Mouse (Mus musculus) MEL (cell line): Measurements from ENCODE around the gene Fndc7. TPM values are rescaled to one million over a fixed set of nuclear protein-coding genes. Genes with fewer than 3 reads are reported as not detected.
A peak's percentile ranks its signal among the peaks of the same experiment; 100 is the strongest.

ENCODE experiments used
- DNase-seq: peaks from one replicate; pipeline ENCODE4 v3.0.0; 2011; ENCODE audit warnings: low read depth, low spot score
- H3K27ac ChIP-seq: 2 replicates; pipeline ENCODE4 v1.5.1; 2012; ENCODE audit warnings: low read depth, mild to moderate bottlenecking, control low read depth, low read length, moderate library complexity; ENCODE audit not compliant: control insufficient read depth
- H3K27me3 ChIP-seq, 2 experiments: fragments of 150-350 bp in 1 of 2; sonication (generic) in 1 of 2; 2 replicates each; pipeline ENCODE4 v1.6.1; 2012; ENCODE audit warnings: low read length in 2 of 2, mild to moderate bottlenecking in 2 of 2, improper control_type of control experiment in 1 of 2, moderate library complexity in 1 of 2; ENCODE audit not compliant: insufficient read depth in 2 of 2, control insufficient read depth in 1 of 2
- H3K36me3 ChIP-seq, 2 experiments: 2 replicates each; pipeline ENCODE4 v1.6.1; 2012 to 2014; ENCODE audit warnings: low read length in 2 of 2, improper control_type of control experiment in 1 of 2, inconsistent platforms in 1 of 2, mild to moderate bottlenecking in 1 of 2; ENCODE audit not compliant: insufficient read depth in 2 of 2, control insufficient read depth in 1 of 2
- H3K4me1 ChIP-seq, 2 experiments: fragments of 150-350 bp in 1 of 2; sonication (generic) in 1 of 2; 2 replicates each; pipeline ENCODE4 v1.6.1; 2012; ENCODE audit warnings: low read length in 2 of 2, improper control_type of control experiment in 1 of 2, mild to moderate bottlenecking in 1 of 2; ENCODE audit not compliant: insufficient read depth in 2 of 2, control insufficient read depth in 1 of 2
- H3K4me3 ChIP-seq, 2 experiments: fragments of 150-350 bp in 1 of 2; sonication (generic) in 1 of 2; 2 replicates each; pipeline ENCODE4 v1.5.1; 2012; ENCODE audit warnings: low read depth in 2 of 2, low read length in 2 of 2, mild to moderate bottlenecking in 2 of 2, moderate library complexity in 2 of 2, control low read depth in 1 of 2, improper control_type of control experiment in 1 of 2; ENCODE audit not compliant: control insufficient read depth in 1 of 2, insufficient read depth in 1 of 2
- H3K79me2 ChIP-seq: 2 replicates; pipeline ENCODE4 v1.6.1; 2012; ENCODE audit warnings: mild to moderate bottlenecking, low read length, moderate library complexity; ENCODE audit not compliant: control insufficient read depth, poor library complexity, insufficient read depth
- H3K9ac ChIP-seq: 2 replicates; pipeline ENCODE4 v1.6.1; 2012; ENCODE audit warnings: low read depth, mild to moderate bottlenecking, control low read depth, low read length, moderate library complexity; ENCODE audit not compliant: control insufficient read depth, poor library complexity, severe bottlenecking
- H3K9me3 ChIP-seq: fragments of 150-350 bp; sonication (generic); replicated peaks from 2 replicates; pipeline ENCODE4 v1.6.1; 2012; ENCODE audit warnings: mild to moderate bottlenecking, low read length, improper control_type of control experiment, moderate library complexity; ENCODE audit not compliant: insufficient read depth
- BHLHE40 ChIP-seq: IDR thresholded peaks from 2 replicates; pipeline ENCODE4 v1.6.1; 2012; ENCODE audit warnings: low read depth, mild to moderate bottlenecking, inconsistent platforms, low read length, improper control_type of control experiment, borderline replicate concordance
- CTCF ChIP-seq, 3 experiments: IDR thresholded peaks in 2 of 3; conservative IDR thresholded peaks in 1 of 3; 2 replicates each; pipeline ENCODE4 v1.5.1; 2011 to 2012; ENCODE audit warnings: low read length in 3 of 3, low read depth in 2 of 3, mild to moderate bottlenecking in 2 of 3, improper control_type of control experiment in 1 of 3, inconsistent platforms in 1 of 3, mixed read lengths in 1 of 3, moderate library complexity in 1 of 3; ENCODE audit not compliant: control insufficient read depth in 1 of 3, insufficient read depth in 1 of 3, poor library complexity in 1 of 3, severe bottlenecking in 1 of 3
- ELF1 ChIP-seq: IDR thresholded peaks from 2 replicates; pipeline ENCODE4 v1.6.1; 2014; ENCODE audit warnings: low read depth, mild to moderate bottlenecking, inconsistent platforms, low read length, improper control_type of control experiment, moderate library complexity
- ETS1 ChIP-seq: IDR thresholded peaks from 2 replicates; pipeline ENCODE4 v1.6.1; 2012; ENCODE audit warnings: low read depth, mild to moderate bottlenecking, inconsistent platforms, low read length, improper control_type of control experiment, moderate library complexity
- GABPA ChIP-seq: IDR thresholded peaks from 2 replicates; pipeline ENCODE4 v1.6.1; 2012; ENCODE audit warnings: low read depth, mild to moderate bottlenecking, inconsistent platforms, low read length, improper control_type of control experiment, moderate library complexity
- HCFC1 ChIP-seq: IDR thresholded peaks from 2 replicates; pipeline ENCODE4 v1.6.1; 2012; ENCODE audit warnings: low read depth, mild to moderate bottlenecking, inconsistent platforms, low read length, improper control_type of control experiment, moderate library complexity
- JUND ChIP-seq: IDR thresholded peaks from 2 replicates; pipeline ENCODE4 v1.6.1; 2011; ENCODE audit warnings: low read depth, mild to moderate bottlenecking, improper control_type of control experiment, low read length
- KAT2A ChIP-seq: conservative IDR thresholded peaks from 2 replicates; pipeline ENCODE4 v1.6.1; 2012; ENCODE audit warnings: low read depth, low read length, improper control_type of control experiment, inconsistent platforms
- MAX ChIP-seq: IDR thresholded peaks from 2 replicates; pipeline ENCODE4 v1.6.1; 2011; ENCODE audit warnings: low read length, improper control_type of control experiment
- MAZ ChIP-seq: IDR thresholded peaks from 2 replicates; pipeline ENCODE4 v1.6.1; 2012; ENCODE audit warnings: low read depth, mild to moderate bottlenecking, inconsistent platforms, low read length, improper control_type of control experiment
- MXI1 ChIP-seq: IDR thresholded peaks from 2 replicates; pipeline ENCODE4 v1.6.1; 2011; ENCODE audit warnings: mild to moderate bottlenecking, low read depth, low read length, improper control_type of control experiment
- MYB ChIP-seq: IDR thresholded peaks from 2 replicates; pipeline ENCODE4 v1.6.1; 2011; ENCODE audit warnings: mild to moderate bottlenecking, low read depth, low read length, improper control_type of control experiment
- NELFE ChIP-seq: IDR thresholded peaks from 2 replicates; pipeline ENCODE4 v1.6.1; 2011; ENCODE audit warnings: low read depth, low read length, improper control_type of control experiment
- NRF1 ChIP-seq: IDR thresholded peaks from 2 replicates; pipeline ENCODE4 v1.6.1; 2014; ENCODE audit warnings: low read depth, mild to moderate bottlenecking, inconsistent platforms, low read length, improper control_type of control experiment, moderate library complexity; ENCODE audit not compliant: poor library complexity, insufficient read depth, severe bottlenecking
- POLR2A ChIP-seq, 2 experiments: IDR thresholded peaks; 2 replicates each; pipeline ENCODE4 v1.6.1; 2011 to 2012; ENCODE audit warnings: low read length in 2 of 2, mild to moderate bottlenecking in 2 of 2, control low read depth in 1 of 2, improper control_type of control experiment in 1 of 2, low read depth in 1 of 2, moderate library complexity in 1 of 2; ENCODE audit not compliant: control insufficient read depth in 1 of 2, insufficient read depth in 1 of 2, poor library complexity in 1 of 2
- POLR2AphosphoS5 ChIP-seq: IDR thresholded peaks from 2 replicates; pipeline ENCODE4 v1.6.1; 2012; ENCODE audit warnings: low read depth, borderline replicate concordance, mild to moderate bottlenecking, inconsistent platforms, low read length, moderate library complexity, mixed read lengths
- RAD21 ChIP-seq: IDR thresholded peaks from 2 replicates; pipeline ENCODE4 v1.6.1; 2011; ENCODE audit warnings: mild to moderate bottlenecking, low read depth, low read length, improper control_type of control experiment
- RCOR1 ChIP-seq: IDR thresholded peaks from 2 replicates; pipeline ENCODE4 v1.6.1; 2012; ENCODE audit warnings: low read depth, mild to moderate bottlenecking, inconsistent platforms, low read length, improper control_type of control experiment
- SMC3 ChIP-seq: IDR thresholded peaks from 2 replicates; pipeline ENCODE4 v1.6.1; 2011; ENCODE audit warnings: low read depth, low read length, improper control_type of control experiment
- TAL1 ChIP-seq: IDR thresholded peaks from 2 replicates; pipeline ENCODE4 v1.6.1; 2012; ENCODE audit warnings: mild to moderate bottlenecking, inconsistent platforms, low read length, moderate library complexity, mixed read lengths
- TBP ChIP-seq: IDR thresholded peaks from 2 replicates; pipeline ENCODE4 v1.8.0; 2011; ENCODE audit warnings: low read depth, low read length, improper control_type of control experiment
- UBTF ChIP-seq: IDR thresholded peaks from 2 replicates; pipeline ENCODE4 v1.6.1; 2012; ENCODE audit warnings: low read depth, mild to moderate bottlenecking, inconsistent platforms, low read length, improper control_type of control experiment, moderate library complexity, borderline replicate concordance; ENCODE audit not compliant: insufficient read depth
- USF1 ChIP-seq: IDR thresholded peaks from 2 replicates; pipeline ENCODE4 v1.6.1; 2014; ENCODE audit warnings: low read depth, mild to moderate bottlenecking, inconsistent platforms, low read length, improper control_type of control experiment, moderate library complexity
- USF2 ChIP-seq, 2 experiments: IDR thresholded peaks; 2 replicates each; pipeline ENCODE4 v1.6.1; 2011 to 2012; ENCODE audit warnings: improper control_type of control experiment in 2 of 2, low read length in 2 of 2, borderline replicate concordance in 1 of 2, inconsistent platforms in 1 of 2, low read depth in 1 of 2, mild to moderate bottlenecking in 1 of 2; ENCODE audit not compliant: insufficient read depth in 1 of 2
- ZKSCAN1 ChIP-seq: IDR thresholded peaks from 2 replicates; pipeline ENCODE4 v1.6.1; 2012; ENCODE audit warnings: low read depth, mild to moderate bottlenecking, inconsistent platforms, low read length, improper control_type of control experiment, moderate library complexity
- ZMIZ1 ChIP-seq: IDR thresholded peaks from 2 replicates; pipeline ENCODE4 v1.6.1; 2012; ENCODE audit warnings: low read depth, mild to moderate bottlenecking, inconsistent platforms, low read length, improper control_type of control experiment, moderate library complexity
- ZNF384 ChIP-seq: IDR thresholded peaks from 2 replicates; pipeline ENCODE4 v1.6.1; 2012; ENCODE audit warnings: low read depth, mild to moderate bottlenecking, inconsistent platforms, low read length, improper control_type of control experiment
- polyA plus RNA-seq, 2 experiments: library from polyadenylated mRNA; stranded (reverse) in 1 of 2; unstranded in 1 of 2; fragments of >175 nt in 1 of 2; fragments of >200 nt in 1 of 2; gene quantifications; 2 replicates each; pipeline versions ENCODE4 v1.2.1 to v1.2.4; 2012; ENCODE audit warnings: low replicate concordance in 2 of 2, low read depth in 1 of 2; ENCODE audit not compliant: insufficient read length in 2 of 2, insufficient read depth in 1 of 2, missing spikeins in 1 of 2
- total RNA-seq: library from RNA; depleted of rRNA; stranded (reverse); fragments of 300-350 nt; gene quantifications from 2 replicates; pipeline ENCODE4 v1.2.3, GENCODE M21; 2012

Gene Fndc7
- total and polyA plus RNA-seq, 3 experiments: 0.13 TPM; not detected in 2

DNA sequence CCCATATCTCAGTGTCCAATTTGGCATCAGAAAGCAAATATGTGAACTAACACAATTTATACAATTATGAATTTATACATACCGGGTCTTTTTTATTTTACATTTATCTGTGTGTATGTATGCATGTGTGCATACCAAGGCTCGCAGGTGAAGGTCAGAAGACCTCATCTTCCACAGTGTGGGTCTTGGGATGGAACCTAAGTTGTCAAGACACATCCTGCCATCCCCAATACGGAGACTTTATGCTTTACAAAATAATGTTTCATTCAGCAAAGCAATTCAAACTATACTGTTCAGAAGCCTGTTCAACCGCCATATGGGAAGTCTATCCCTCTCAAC lies 49.1 kb downstream of the Fndc7 start:
- H3K9me3 ChIP-seq: no peaks in the 10 kb centered on the region
- H3K4me1 ChIP-seq: peaks cover 14 to 17% of the 10 kb centered on the region in 2 experiments
- no peak overlapping the region for H3K9ac ChIP-seq
- TF ChIP-seq CTCF (IDR thresholded peaks at IDR 0.05 in 2 of 3, conservative IDR thresholded peaks at IDR 0.05 in 1 of 3; ENCODE audit: control insufficient read depth in 1 of 3, insufficient read depth in 1 of 3, low read depth in 2 of 3, low read length in 3 of 3, poor library complexity in 1 of 3, severe bottlenecking in 1 of 3) (peak in 1 of 3 experiments; percentile 85; a peak in 1 of 6 replicates), ZNF384 (peak; percentile 4; the same call in 1 of the 2 replicates), KAT2A (no peak; the same call in 1 of the 2 replicates), ELF1 (0 out of 2 replicates have a peak, but pooled peaks have one; percentile 3)
- TF ChIP-seq, all 39 proteins: peak for 3
- no peak overlapping the region for H3K27ac ChIP-seq
- DNase-seq: no peak
- peaks cover 0 to 28% of the 10 kb centered on the region in 2 experiments; a peak in 2 of 4 replicates for H3K36me3 ChIP-seq
- H3K4me3 ChIP-seq: no peak overlapping the region
- peaks cover 25% of the 10 kb centered on the region for H3K79me2 ChIP-seq
- peaks cover 4 to 10% of the 10 kb centered on the region in 2 experiments; a peak in 3 of 4 replicates for H3K27me3 ChIP-seq

DNA sequence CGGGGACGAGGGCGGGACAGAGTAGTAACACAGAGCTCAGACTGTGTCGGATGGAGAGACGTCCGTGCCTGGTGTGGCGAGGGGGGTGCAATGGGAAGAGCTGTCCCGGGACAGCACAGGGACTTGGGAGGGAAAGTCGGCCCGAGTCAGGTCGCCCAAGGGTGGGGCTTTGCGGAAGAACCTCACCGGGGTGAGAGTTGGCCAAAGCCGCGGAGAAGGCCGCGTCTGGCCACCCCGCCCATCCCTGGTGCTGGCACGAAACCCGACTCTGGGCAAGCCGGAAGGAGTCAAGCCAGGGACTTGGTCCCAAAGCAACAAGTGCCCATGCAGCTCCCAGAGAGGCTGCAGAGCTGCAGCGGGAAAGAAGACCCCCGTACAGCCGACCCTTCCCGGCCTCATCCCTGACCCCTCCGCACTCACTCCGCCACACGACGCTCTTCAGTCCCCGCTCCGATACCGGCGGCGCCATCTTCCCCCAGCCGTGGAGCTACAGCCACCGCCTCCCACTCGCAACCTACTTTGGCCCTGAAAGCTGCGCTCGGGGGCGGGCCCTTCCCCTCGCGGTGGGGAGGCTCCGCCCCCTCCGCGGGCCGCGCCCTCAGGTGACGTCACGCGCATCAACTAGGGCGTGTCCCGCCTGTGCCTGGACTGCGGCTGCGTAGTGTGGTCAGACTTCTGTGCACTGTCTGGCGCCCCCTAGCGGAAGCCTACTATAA lies 49.6 kb downstream of the Fndc7 start, which contains the start of gene Stxbp3:
Gene Stxbp3, minus strand, starts transcription at position 527 of the 716 bp plus-strand sequence.
- H3K27me3 ChIP-seq: peaks cover 4 to 5% of the 10 kb centered on the region in 2 experiments; a peak in 3 of 4 replicates
- peak; percentile 96 for DNase-seq
- H3K9me3 ChIP-seq: no peaks in the 10 kb centered on the region
- peaks cover 0 to 28% of the 10 kb centered on the region in 2 experiments; a peak in 3 of 4 replicates for H3K36me3 ChIP-seq
- peaks cover 14 to 17% of the 10 kb centered on the region in 2 experiments for H3K4me1 ChIP-seq
- H3K9ac ChIP-seq: peak within 1 kb of the TSS; percentile 83
- peak within 1 kb of the TSS; percentile 87 to 93 for H3K4me3 ChIP-seq
- H3K79me2 ChIP-seq: peaks cover 25% of the 10 kb centered on the region
- H3K27ac ChIP-seq: peak within 1 kb of the TSS; percentile 65
- TF ChIP-seq HCFC1 (peak; percentile 72), ETS1 (0 out of 2 replicates have a peak, but pooled peaks have one; percentile 45), UBTF (0 out of 2 replicates have a peak, but pooled peaks have one; percentile 69), ZMIZ1 (no peak; the same call in 1 of the 2 replicates), CTCF (IDR thresholded peaks at IDR 0.05 in 2 of 3, conservative IDR thresholded peaks at IDR 0.05 in 1 of 3; ENCODE audit: control insufficient read depth in 1 of 3, insufficient read depth in 1 of 3, low read depth in 2 of 3, low read length in 3 of 3, poor library complexity in 1 of 3, severe bottlenecking in 1 of 3) (peak in 2 of 3 experiments; percentile 91 to 96; a peak in 5 of 6 replicates), MAZ (peak; percentile 29; the same call in 1 of the 2 replicates), TAL1 (no peak), USF2 (IDR thresholded peaks at IDR 0.05; ENCODE audit: borderline replicate concordance in 1 of 2, insufficient read depth in 1 of 2, low read depth in 1 of 2, low read length in 2 of 2) (no peak), GABPA (no peak), TBP (peak; percentile 48), MYB (no peak), RCOR1 (no peak), SMC3 (peak; percentile 57; the same call in 1 of the 2 replicates), MAX (no peak; the same call in 1 of the 2 replicates), MXI1 (peak; percentile 32; the same call in 1 of the 2 replicates), NELFE (peak; percentile 84), ZNF384 (peak; percentile 14; the same call in 1 of the 2 replicates), ZKSCAN1 (no peak), POLR2A (IDR thresholded peaks at IDR 0.05; ENCODE audit: control insufficient read depth in 1 of 2, insufficient read depth in 1 of 2, low read depth in 1 of 2, low read length in 2 of 2, poor library complexity in 1 of 2) (peak; percentile 62 to 89; a peak in 3 of 4 replicates), NRF1 (peak; percentile 84), RAD21 (peak; percentile 28; the same call in 1 of the 2 replicates), ELF1 (peak; percentile 5; the same call in 1 of the 2 replicates), USF1 (peak; percentile 48; the same call in 1 of the 2 replicates), BHLHE40 (no peak), POLR2AphosphoS5 (0 out of 2 replicates have a peak, but pooled peaks have one; percentile 51), JUND (no peak)
